ENCODE assay signal across 12 mouse cellular contexts in the genomic region with DNA sequence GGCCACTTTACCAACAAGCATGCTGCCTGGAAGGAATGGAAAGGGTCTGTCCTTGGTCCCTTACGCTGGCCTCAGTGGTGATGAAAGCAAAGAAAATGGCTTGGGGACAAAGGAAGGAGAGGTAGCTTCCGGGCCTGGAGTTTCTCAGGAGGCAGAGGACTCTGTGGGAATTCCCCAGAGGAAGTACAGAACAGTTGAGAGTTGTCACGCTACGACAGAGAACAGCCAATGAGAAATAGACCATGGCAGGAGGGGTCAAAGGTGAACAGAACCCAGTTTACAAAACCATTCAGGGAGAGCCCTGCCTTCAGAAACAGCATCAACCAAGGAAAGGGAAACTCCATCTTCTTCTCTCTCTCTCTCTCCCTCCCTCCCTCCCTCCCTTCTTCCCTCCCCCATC.
"Had no signal": no experiment of that assay in that cellular context is flagged by ENCODE, and none has a peak within 500 bp of the region (broad histone marks: within the 10 kb centered on the region; RNA-seq: fewer than 3 reads in every experiment).

No protein-coding gene starts in this region.

- ATAC-seq: liver, postnatal 0 days had no signal

- H3K9me3 ChIP-seq: limb, embryonic 12.5 days; liver, embryonic 13.5 days; lung, embryonic 15.5 days; megakaryocyte, embryonic 14.5 days; midbrain, embryonic 12.5 days had no signal

- H3K27ac ChIP-seq: left cerebral cortex, adult 2 months; liver, embryonic 13.5 days; lung, embryonic 15.5 days; macrophage; midbrain, embryonic 12.5 days had no signal

- H3K4me2 ChIP-seq: limb, embryonic 12.5 days; liver, embryonic 13.5 days; lung, embryonic 15.5 days; midbrain, embryonic 12.5 days had no signal

- H3K4me3 ChIP-seq: left cerebral cortex, adult 2 months; limb, embryonic 12.5 days; liver, embryonic 13.5 days; lung, embryonic 15.5 days; megakaryocyte, embryonic 14.5 days; midbrain, embryonic 12.5 days had no signal

- H3K36me3 ChIP-seq: limb, embryonic 12.5 days; liver, embryonic 13.5 days; lung, embryonic 15.5 days; midbrain, embryonic 12.5 days had no signal

- H3K9ac ChIP-seq: limb, embryonic 12.5 days; liver, embryonic 13.5 days; liver, postnatal 0 days; lung, embryonic 15.5 days; midbrain, embryonic 12.5 days had no signal

- DNase-seq: liver; liver, embryonic 13.5 days; liver, postnatal 0 days; lung, postnatal 14 days; right cerebral cortex, postnatal 25 days; thymus, postnatal 36 days had no signal

- H3K4me1 ChIP-seq: midbrain, embryonic 12.5 days had no signal

- H3K27me3 ChIP-seq: limb, embryonic 12.5 days; liver, embryonic 13.5 days; lung, embryonic 15.5 days; midbrain, embryonic 12.5 days had no signal
